Mouse (Mus musculus) heart, embryonic 11.5 days (tissue): ENCODE measurements around the gene Trpd52l3. TPM values are rescaled to one million over a fixed set of nuclear protein-coding genes. Genes with fewer than 3 reads are reported as not detected.
A peak's percentile ranks its signal among the peaks of the same experiment; 100 is the strongest.

Experiments
- ATAC-seq: fragments of 200-750 bp; cut with Nextera tagmentation; replicated peaks from 2 replicates; pipeline ENCODE4 v1.8.0; 2017; ENCODE audit warnings: moderate library complexity; ENCODE audit not compliant: insufficient number of reproducible peaks, low FRiP score, low TSS enrichment
- H3K27ac ChIP-seq: fragments of 300-500 bp; sonication (generic); 2 replicates; pipeline ENCODE4 v1.5.1; 2014; ENCODE audit warnings: mild to moderate bottlenecking, low read depth, low read length
- H3K27me3 ChIP-seq: fragments of 300-500 bp; sonication (generic); 2 replicates; pipeline ENCODE4 v1.6.1; 2014; ENCODE audit warnings: mild to moderate bottlenecking, low read length, mixed read lengths; ENCODE audit not compliant: control insufficient read depth, insufficient read depth
- H3K36me3 ChIP-seq: fragments of 300-500 bp; sonication (generic); 2 replicates; pipeline ENCODE4 v1.6.1; 2014; ENCODE audit warnings: mild to moderate bottlenecking, low read length, moderate library complexity, mixed read lengths; ENCODE audit not compliant: control insufficient read depth, insufficient read depth
- H3K4me1 ChIP-seq: fragments of 300-500 bp; sonication (generic); 2 replicates; pipeline ENCODE4 v1.6.1; 2014; ENCODE audit warnings: low read length; ENCODE audit not compliant: control insufficient read depth, insufficient read depth
- H3K4me2 ChIP-seq: fragments of 300-500 bp; sonication (generic); 2 replicates; pipeline ENCODE4 v1.6.1; 2014; ENCODE audit warnings: mild to moderate bottlenecking, moderate library complexity
- H3K4me3 ChIP-seq: fragments of 300-500 bp; sonication (generic); 2 replicates; pipeline ENCODE4 v1.5.1; 2014; ENCODE audit warnings: low read depth, low read length
- H3K9ac ChIP-seq: fragments of 300-500 bp; sonication (generic); 2 replicates; pipeline ENCODE4 v1.6.1; 2014; ENCODE audit warnings: mild to moderate bottlenecking, low read depth, low read length, moderate library complexity
- H3K9me3 ChIP-seq: fragments of 300-500 bp; sonication (generic); replicated peaks from 2 replicates; pipeline ENCODE4 v1.6.1; 2016; ENCODE audit warnings: low read length; ENCODE audit not compliant: control insufficient read depth
- WGBS: fragments of 180-500 bp; shearing (Covaris S2); extraction: QIAGEN DNeasy Blood & Tissue Kit; methylation state at CpG from one replicate; pipeline ENCODE4 v1.1.7; 2014; ENCODE audit not compliant: insufficient replicate concordance; 5-methylcytosine and 5-hydroxymethylcytosine counted together
- polyA plus RNA-seq: library from polyadenylated mRNA; unstranded; fragments of >200 nt; fragmentation: Nextera tagmentation; extraction: Ambion mirVana; gene quantifications from 2 replicates; pipeline ENCODE4 v1.2.1, GENCODE M21; 2014

Gene Trpd52l3
- polyA plus RNA-seq, 1 experiment from 2014 or later: not detected

GRCm38 (mm10) chr19:30035361-30035760, 31.8 kb downstream of the Trpd52l3 start:
- H3K4me3 ChIP-seq: no peak overlapping the region
- ATAC-seq: no peak

GRCm38 (mm10) chr19:30043691-30044090, 40.1 kb downstream of the Trpd52l3 start:
- H3K27ac ChIP-seq: no peak overlapping the region
- no peak overlapping the region for H3K4me2 ChIP-seq
- H3K4me3 ChIP-seq: no peak overlapping the region
- H3K4me1 ChIP-seq: no peaks in the 10 kb centered on the region
- no peaks in the 10 kb centered on the region for H3K9me3 ChIP-seq
- ATAC-seq: no peak
- H3K9ac ChIP-seq: no peak overlapping the region
- 93% methylated on average over 2 of the region's 2 CpGs for WGBS
- no peaks in the 10 kb centered on the region for H3K27me3 ChIP-seq
- peaks cover 12% of the 10 kb centered on the region for H3K36me3 ChIP-seq

More at GRCm38 (mm10) chr19:30035361-30035760, 31.8 kb downstream of the Trpd52l3 start:
- no peak overlapping the region for H3K27ac ChIP-seq
- no peaks in the 10 kb centered on the region for H3K27me3 ChIP-seq
- no peaks in the 10 kb centered on the region for H3K9me3 ChIP-seq
- no peaks in the 10 kb centered on the region for H3K36me3 ChIP-seq
- H3K9ac ChIP-seq: no peak overlapping the region
- H3K4me1 ChIP-seq: peaks cover 9% of the 10 kb centered on the region; the same call in 1 of the 2 replicates
- H3K4me2 ChIP-seq: no peak overlapping the region
- WGBS: 47% methylated on average over 3 of the region's 3 CpGs

GRCm38 (mm10) chr19:30044630-30045029, 41.0 kb downstream of the Trpd52l3 start:
- Histone ChIP-seq H3K4me2 (no peak overlapping the region), H3K4me3 (no peak overlapping the region), H3K9me3 (no peaks in the 10 kb centered on the region), H3K27me3 (no peaks in the 10 kb centered on the region), H3K4me1 (no peaks in the 10 kb centered on the region), H3K27ac (no peak overlapping the region), H3K36me3 (peaks cover 12% of the 10 kb centered on the region), H3K9ac (no peak overlapping the region)
- ATAC-seq: no peak
- 94% methylated on average over 1 of the region's 1 CpGs for WGBS

- no peaks in the 10 kb centered on the region for H3K9me3 ChIP-seq
- H3K4me2 ChIP-seq: no peak overlapping the region
- no peaks in the 10 kb centered on the region for H3K27me3 ChIP-seq
- H3K4me1 ChIP-seq: peaks cover 4% of the 10 kb centered on the region
- no peak overlapping the region for H3K4me3 ChIP-seq
- no peak overlapping the region for H3K9ac ChIP-seq
- no peak for ATAC-seq
- WGBS: 52% methylated on average over 1 of the region's 1 CpGs
- H3K36me3 ChIP-seq: peaks cover 12% of the 10 kb centered on the region
- no peak overlapping the region for H3K27ac ChIP-seq
These were observed 42.3 kb downstream of the Trpd52l3 start for GRCm38 (mm10) chr19:30045857-30046256.

GRCm38 (mm10) chr19:30050584-30050983, 47.0 kb downstream of the Trpd52l3 start:
- Histone ChIP-seq H3K9ac (no peak overlapping the region), H3K4me1 (peaks cover 5% of the 10 kb centered on the region), H3K36me3 (peaks cover 7% of the 10 kb centered on the region), H3K4me3 (no peak overlapping the region), H3K9me3 (no peaks in the 10 kb centered on the region), H3K27ac (peak overlapping the region; percentile 7; the same call in 1 of the 2 replicates), H3K4me2 (no peak overlapping the region), H3K27me3 (no peaks in the 10 kb centered on the region)
- ATAC-seq: no peak
- 69% methylated on average over 2 of the region's 2 CpGs for WGBS

- Histone ChIP-seq H3K4me3 (no peak overlapping the region), H3K4me1 (peaks cover 5% of the 10 kb centered on the region), H3K9ac (no peak overlapping the region), H3K27ac (no peak overlapping the region), H3K9me3 (no peaks in the 10 kb centered on the region), H3K4me2 (no peak overlapping the region), H3K36me3 (peaks cover 7% of the 10 kb centered on the region), H3K27me3 (no peaks in the 10 kb centered on the region)
- no peak for ATAC-seq
- 62% methylated on average over 3 of the region's 3 CpGs for WGBS
These were observed 47.9 kb downstream of the Trpd52l3 start for GRCm38 (mm10) chr19:30051479-30051878.

- no peaks in the 10 kb centered on the region; the same call in 1 of the 2 replicates for H3K36me3 ChIP-seq
- H3K27ac ChIP-seq: no peak overlapping the region
- peaks cover 5% of the 10 kb centered on the region for H3K4me1 ChIP-seq
- H3K9ac ChIP-seq: no peak overlapping the region
- WGBS: 87% methylated on average over 2 of the region's 2 CpGs
- ATAC-seq: no peak
- H3K9me3 ChIP-seq: no peaks in the 10 kb centered on the region
- no peak overlapping the region for H3K4me3 ChIP-seq
- no peak overlapping the region for H3K4me2 ChIP-seq
- H3K27me3 ChIP-seq: no peaks in the 10 kb centered on the region
These were observed 50.6 kb downstream of the Trpd52l3 start for GRCm38 (mm10) chr19:30054218-30054617.

Other genes starting within 250 kb of the Trpd52l3 start
- 4.0 and 6.0 TPM in 2 replicates for gene 9930021J03Rik, start 197.8 kb upstream of the Trpd52l3 start, polyA plus RNA-seq
- 16.8 and 23.8 TPM in 2 replicates for gene Ranbp6, start 190.8 kb upstream of the Trpd52l3 start, polyA plus RNA-seq
- 1.3 and 3.1 TPM in 2 replicates for gene Il33, start 78.7 kb upstream of the Trpd52l3 start, polyA plus RNA-seq
- gene Uhrf2, start 26.7 kb downstream of the Trpd52l3 start, polyA plus RNA-seq: 58.3 and 60.5 TPM in 2 replicates
- 5.0 and 5.6 TPM in 2 replicates for gene Gldc, start 171.6 kb downstream of the Trpd52l3 start, polyA plus RNA-seq
- gene Mbl2, start 229.2 kb downstream of the Trpd52l3 start, polyA plus RNA-seq: not detected in 2 replicates